Mouse (Mus musculus): Measurements from ENCODE around the gene Ceacam18. TPM values are rescaled to one million over a fixed set of nuclear protein-coding genes. Genes with fewer than 3 reads are reported as not detected.
A peak's percentile ranks its signal among the peaks of the same experiment; 100 is the strongest.
"Not testable (repeated sequence)": the region's sequence is repeated elsewhere in the genome, so short reads cannot be mapped to it uniquely, and the experiment has no call there.

The Ceacam18 gene
- polyA plus RNA-seq, 1 experiment, result 0.16 TPM

DNA sequence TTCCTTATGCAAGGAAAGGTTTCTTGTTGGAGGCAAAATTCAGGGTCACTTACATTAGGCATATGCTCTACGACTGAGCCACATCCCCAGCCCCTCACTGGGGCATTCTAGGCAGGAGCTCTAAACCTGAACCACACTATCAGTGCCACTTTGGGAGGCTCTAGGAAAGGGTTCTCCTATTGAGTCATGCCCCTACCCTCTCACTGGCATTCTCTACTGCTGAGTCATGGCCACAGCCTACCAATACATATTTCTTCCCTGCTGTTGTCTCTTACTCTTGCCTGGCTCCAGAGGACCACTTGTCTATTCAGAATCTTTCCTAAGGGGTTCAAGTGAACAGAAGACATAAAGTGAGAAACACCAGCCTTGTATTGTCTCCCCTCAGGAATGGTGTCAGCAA, 28.3 kb downstream of the Ceacam18 start:
- TF ChIP-seq CTCF (IDR thresholded peaks at IDR 0.05; ENCODE audit: control insufficient read depth, insufficient read depth, insufficient replicate concordance, low read depth, low read length) (no peak), POLR2A (IDR thresholded peaks at IDR 0.05; ENCODE audit: control insufficient read depth, low read depth, low read length) (no peak)
- no peaks in the 10 kb centered on the region for H3K4me1 ChIP-seq (ENCODE audit: control insufficient read depth, insufficient read depth, low read length)
- no peak overlapping the region for H3K27ac ChIP-seq (ENCODE audit: control insufficient read depth, insufficient read depth, low read depth, low read length)
- no peak overlapping the region for H3K4me3 ChIP-seq (ENCODE audit: control insufficient read depth, low read depth, low read length)
- H3K27me3 ChIP-seq (ENCODE audit: control insufficient read depth, insufficient read depth, low read length), result no peaks in the 10 kb centered on the region
- no peaks in the 10 kb centered on the region for H3K36me3 ChIP-seq (ENCODE audit: control insufficient read depth, insufficient read depth, low read length)

DNA sequence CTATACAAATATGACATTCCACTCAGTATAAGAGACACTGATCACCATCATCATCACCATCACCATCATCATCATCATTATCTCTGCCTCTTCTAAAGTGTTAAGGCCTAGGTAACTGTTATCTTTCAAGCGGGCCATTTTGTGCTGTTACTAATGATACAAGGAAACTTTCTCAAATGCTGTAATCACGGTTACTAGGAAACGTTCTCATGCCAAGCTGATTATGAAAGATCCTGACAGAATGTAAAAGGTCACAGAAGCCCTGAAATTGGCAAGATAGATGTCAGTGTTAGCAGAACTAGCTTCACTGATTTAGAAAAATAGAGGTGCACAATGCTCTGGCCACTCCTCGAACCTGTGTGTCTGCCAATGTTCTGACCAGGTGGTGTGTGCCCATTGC, 32.7 kb downstream of the Ceacam18 start:
- H3K36me3 ChIP-seq (ENCODE audit: control insufficient read depth, insufficient read depth, low read length); H3K27ac ChIP-seq (ENCODE audit: control insufficient read depth, insufficient read depth, low read depth, low read length); H3K27me3 ChIP-seq (ENCODE audit: control insufficient read depth, insufficient read depth, low read length); H3K4me3 ChIP-seq (ENCODE audit: control insufficient read depth, low read depth, low read length); H3K4me1 ChIP-seq (ENCODE audit: control insufficient read depth, insufficient read depth, low read length): not testable (repeated sequence)

DNA sequence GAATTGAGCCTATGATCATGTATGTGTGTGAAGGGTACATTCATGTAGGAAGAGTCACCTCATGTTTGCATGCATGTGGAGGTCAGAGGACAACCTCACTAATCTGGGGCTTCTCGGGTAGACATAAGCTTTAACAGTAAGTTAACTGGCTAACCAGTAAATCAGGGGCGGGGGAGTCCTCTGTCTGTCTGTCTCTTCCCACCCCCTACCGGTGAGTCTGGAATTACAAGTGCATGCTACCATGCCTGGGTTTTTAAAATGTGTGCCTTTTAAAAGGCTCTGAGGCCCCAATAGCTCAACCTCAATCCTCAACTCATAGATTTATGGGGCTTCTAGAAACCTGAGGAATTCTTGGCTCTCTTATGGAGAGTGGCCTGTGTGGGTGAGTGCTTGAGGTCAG, 34.1 kb downstream of the Ceacam18 start:
- no peak overlapping the region for H3K4me3 ChIP-seq (ENCODE audit: control insufficient read depth, low read depth, low read length)
- H3K36me3 ChIP-seq (ENCODE audit: control insufficient read depth, insufficient read depth, low read length), result no peaks in the 10 kb centered on the region
- no peak for TF ChIP-seq POLR2A (IDR thresholded peaks at IDR 0.05; ENCODE audit: control insufficient read depth, low read depth, low read length)
- no peak for TF ChIP-seq CTCF (IDR thresholded peaks at IDR 0.05; ENCODE audit: control insufficient read depth, insufficient read depth, insufficient replicate concordance, low read depth, low read length)
- no peak overlapping the region for H3K27ac ChIP-seq (ENCODE audit: control insufficient read depth, insufficient read depth, low read depth, low read length)
- H3K27me3 ChIP-seq (ENCODE audit: control insufficient read depth, insufficient read depth, low read length), result no peaks in the 10 kb centered on the region
- peaks cover 10% of the 10 kb centered on the region for H3K4me1 ChIP-seq (ENCODE audit: control insufficient read depth, insufficient read depth, low read length)

DNA sequence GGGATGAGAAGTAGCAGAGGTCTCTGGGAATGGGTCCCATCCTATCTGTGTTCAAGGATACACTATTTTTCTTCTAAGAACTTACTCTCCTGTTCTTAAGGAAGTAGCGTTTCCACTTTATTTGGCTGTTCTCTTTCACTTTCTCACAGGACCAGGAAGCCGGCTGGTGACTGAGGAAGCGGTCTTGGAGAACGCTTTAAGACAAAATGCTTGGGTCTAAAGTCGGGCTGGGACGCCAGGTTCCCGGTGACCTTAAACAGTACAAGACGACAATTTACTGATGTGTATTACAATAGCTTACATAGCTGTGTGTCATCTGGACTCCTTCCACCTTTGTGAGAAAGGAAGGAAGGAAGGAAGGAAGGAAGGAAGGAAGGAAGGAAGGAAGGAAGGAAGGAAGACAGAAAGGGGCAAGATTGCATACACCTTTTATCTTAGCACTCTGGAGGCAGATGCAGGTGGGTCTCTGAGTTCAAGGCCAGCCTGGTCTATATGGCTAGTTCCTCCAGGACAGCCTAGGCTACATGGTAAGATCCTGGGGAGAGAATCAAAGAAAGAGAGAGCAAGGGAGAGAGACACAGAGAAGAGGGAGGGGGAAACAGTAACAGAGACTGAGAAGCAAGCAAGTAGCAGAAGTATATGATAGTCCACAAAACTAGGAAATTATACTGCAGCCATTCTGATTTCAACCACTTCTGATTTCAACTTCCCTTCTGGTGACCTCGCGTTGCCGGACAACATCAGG, 36.7 kb downstream of the Ceacam18 start:
- H3K27ac ChIP-seq (ENCODE audit: control insufficient read depth, insufficient read depth, low read depth, low read length), result peak overlapping the region; percentile 1; the same call in 1 of the 2 replicates
- TF ChIP-seq CTCF (IDR thresholded peaks at IDR 0.05; ENCODE audit: control insufficient read depth, insufficient read depth, insufficient replicate concordance, low read depth, low read length) (no peak), POLR2A (IDR thresholded peaks at IDR 0.05; ENCODE audit: control insufficient read depth, low read depth, low read length) (no peak)

DNA sequence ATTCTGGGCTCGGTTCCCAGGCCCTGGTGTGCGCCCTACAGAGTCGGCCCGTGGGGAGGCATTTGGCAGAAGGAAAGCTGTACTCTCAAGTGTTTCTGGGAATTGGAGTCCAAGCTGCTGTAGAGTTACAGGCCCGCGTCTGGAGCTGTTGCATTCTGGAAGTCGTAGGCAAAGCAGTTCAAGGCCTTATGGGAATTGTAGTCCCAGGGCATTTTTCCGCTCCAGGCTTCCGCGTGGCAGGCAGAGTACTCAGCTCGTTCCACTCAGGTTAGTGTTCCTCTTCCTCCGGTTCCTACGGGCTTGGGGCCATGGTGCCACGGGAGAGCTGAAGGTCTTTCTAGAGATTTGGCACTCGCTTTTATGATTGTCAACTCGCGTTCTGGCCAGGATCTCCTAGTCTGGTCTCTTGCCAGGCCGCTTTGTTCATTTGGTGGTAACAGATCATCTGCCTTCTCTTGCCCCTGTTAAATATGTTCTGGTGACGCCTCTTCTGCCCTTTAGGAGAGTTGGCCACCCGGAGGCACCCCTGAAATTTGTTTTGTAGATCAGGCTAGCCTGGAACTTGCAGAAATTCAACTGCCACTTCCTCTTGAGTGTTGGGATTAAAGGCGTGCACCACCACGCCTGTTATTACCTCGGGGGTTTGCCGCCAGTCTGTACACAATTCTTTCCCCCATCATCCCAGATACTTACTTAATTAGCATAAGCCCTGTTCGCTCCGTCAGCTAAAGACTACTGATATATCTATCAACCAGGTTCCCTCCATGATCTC, 37.5 kb downstream of the Ceacam18 start, which contains the start of gene Ctu1:
TSS of gene Ctu1 (plus strand) at position 208 of the 772 bp plus-strand sequence.
- H3K27ac ChIP-seq (ENCODE audit: control insufficient read depth, insufficient read depth, low read depth, low read length), result peak within 1 kb of the TSS; percentile 30
- H3K4me1 ChIP-seq (ENCODE audit: control insufficient read depth, insufficient read depth, low read length), result peaks cover 17% of the 10 kb centered on the region
- H3K36me3 ChIP-seq (ENCODE audit: control insufficient read depth, insufficient read depth, low read length), result no peaks in the 10 kb centered on the region
- H3K27me3 ChIP-seq (ENCODE audit: control insufficient read depth, insufficient read depth, low read length), result no peaks in the 10 kb centered on the region
- peak within 1 kb of the TSS; percentile 90 for H3K4me3 ChIP-seq (ENCODE audit: control insufficient read depth, low read depth, low read length)
- TF ChIP-seq POLR2A (IDR thresholded peaks at IDR 0.05; ENCODE audit: control insufficient read depth, low read depth, low read length) (0 out of 2 replicates have a peak, but pooled peaks have one; percentile 22), CTCF (IDR thresholded peaks at IDR 0.05; ENCODE audit: control insufficient read depth, insufficient read depth, insufficient replicate concordance, low read depth, low read length) (no peak)

More for the DNA sequence above, 36.7 kb downstream of the Ceacam18 start:
- Histone ChIP-seq H3K4me1 (ENCODE audit: control insufficient read depth, insufficient read depth, low read length) (peaks cover 14% of the 10 kb centered on the region), H3K4me3 (ENCODE audit: control insufficient read depth, low read depth, low read length) (peak overlapping the region; percentile 90), H3K36me3 (ENCODE audit: control insufficient read depth, insufficient read depth, low read length) (no peaks in the 10 kb centered on the region), H3K27me3 (ENCODE audit: control insufficient read depth, insufficient read depth, low read length) (no peaks in the 10 kb centered on the region)

DNA sequence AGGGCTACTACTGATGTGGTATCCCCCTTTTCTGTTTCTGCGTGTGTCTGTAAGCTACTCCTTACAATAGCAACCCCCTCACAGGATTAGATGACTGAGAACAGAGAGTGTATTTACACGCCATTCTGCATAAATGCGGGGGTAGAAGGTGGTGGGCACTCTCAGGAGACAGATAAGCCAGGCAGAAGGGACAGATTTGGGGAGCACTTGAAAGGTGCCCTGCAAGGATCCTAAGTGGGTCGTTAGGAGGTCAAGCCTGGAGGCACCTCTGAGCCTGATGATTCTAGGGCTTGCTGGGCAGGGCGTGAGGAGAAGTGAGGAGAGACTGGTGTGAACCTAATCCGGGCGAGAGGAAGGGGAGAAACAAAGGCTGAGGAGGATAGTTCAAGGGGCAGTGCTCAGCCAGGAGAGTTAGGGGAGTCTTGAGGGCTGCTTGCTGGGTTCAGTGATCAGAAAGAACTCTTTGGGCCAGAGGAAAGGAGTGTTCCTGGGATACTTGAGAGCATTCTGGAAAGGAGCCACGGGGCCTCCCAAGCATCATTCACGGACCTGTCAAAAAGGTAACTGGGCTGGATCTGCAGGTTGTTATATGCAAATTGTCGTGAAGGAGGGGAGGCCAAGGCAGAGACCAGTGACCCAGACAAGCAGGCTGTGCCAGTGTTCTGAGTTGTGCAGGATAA, 38.2 kb downstream of the Ceacam18 start:
- Histone ChIP-seq H3K27me3 (ENCODE audit: control insufficient read depth, insufficient read depth, low read length) (no peaks in the 10 kb centered on the region), H3K36me3 (ENCODE audit: control insufficient read depth, insufficient read depth, low read length) (no peaks in the 10 kb centered on the region), H3K4me1 (ENCODE audit: control insufficient read depth, insufficient read depth, low read length) (peaks cover 17% of the 10 kb centered on the region), H3K27ac (ENCODE audit: control insufficient read depth, insufficient read depth, low read depth, low read length) (no peak overlapping the region), H3K4me3 (ENCODE audit: control insufficient read depth, low read depth, low read length) (no peak overlapping the region; the same call in 1 of the 2 replicates)
- TF ChIP-seq POLR2A (IDR thresholded peaks at IDR 0.05; ENCODE audit: control insufficient read depth, low read depth, low read length) (no peak), CTCF (IDR thresholded peaks at IDR 0.05; ENCODE audit: control insufficient read depth, insufficient read depth, insufficient replicate concordance, low read depth, low read length) (no peak)

DNA sequence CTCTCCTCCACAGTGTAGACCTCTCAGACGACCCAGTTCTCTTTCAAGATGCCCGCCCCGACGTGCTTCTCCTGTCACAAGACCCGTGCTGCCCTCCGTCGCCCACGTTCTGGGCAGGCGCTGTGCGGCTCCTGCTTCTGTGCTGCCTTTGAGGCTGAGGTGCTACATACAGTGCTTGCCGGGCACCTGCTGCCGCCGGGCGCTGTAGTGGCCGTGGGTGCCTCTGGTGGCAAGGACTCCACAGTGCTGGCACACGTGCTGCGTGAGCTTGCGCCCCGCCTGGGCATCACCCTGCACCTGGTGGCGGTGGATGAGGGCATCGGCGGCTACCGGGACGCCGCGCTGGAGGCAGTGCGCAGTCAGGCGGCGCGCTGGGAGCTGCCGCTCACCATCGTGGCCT, 40.6 kb downstream of the Ceacam18 start:
- Histone ChIP-seq H3K27me3 (ENCODE audit: control insufficient read depth, insufficient read depth, low read length) (no peaks in the 10 kb centered on the region), H3K4me3 (ENCODE audit: control insufficient read depth, low read depth, low read length) (no peak overlapping the region), H3K4me1 (ENCODE audit: control insufficient read depth, insufficient read depth, low read length) (peaks cover 17% of the 10 kb centered on the region), H3K27ac (ENCODE audit: control insufficient read depth, insufficient read depth, low read depth, low read length) (no peak overlapping the region), H3K36me3 (ENCODE audit: control insufficient read depth, insufficient read depth, low read length) (no peaks in the 10 kb centered on the region)
- TF ChIP-seq CTCF (IDR thresholded peaks at IDR 0.05; ENCODE audit: control insufficient read depth, insufficient read depth, insufficient replicate concordance, low read depth, low read length) (no peak), POLR2A (IDR thresholded peaks at IDR 0.05; ENCODE audit: control insufficient read depth, low read depth, low read length) (no peak)
